ENCODE assay signal across 22 mouse cellular contexts in genomic region chr4:106144351-106145116, GRCm38 (mm10).
DNase-seq lines count a peak whose midpoint lies in the region; ATAC-seq and TF ChIP-seq lines count a peak whose summit lies in the region.
"Had no signal": no experiment of that assay in that cellular context is flagged by ENCODE, and none has a peak within 500 bp of the region (broad histone marks: within the 10 kb centered on the region; RNA-seq: fewer than 3 reads in every experiment).

No protein-coding gene starts in this region.

- H3K4me3 ChIP-seq in cerebellum, adult 2 months (replicated peaks; ENCODE audit: insufficient read depth, low read depth, low read length), result no peak overlapping the region
- no peak overlapping the region for H3K4me3 ChIP-seq in midbrain, embryonic 11.5 days (ENCODE audit: low read depth, low read length)
- H3K4me3 ChIP-seq in midbrain, embryonic 10.5 days, result no peak overlapping the region
- H3K4me3 ChIP-seq: forebrain, embryonic 10.5 days; limb, embryonic 15.5 days; lung, embryonic 15.5 days; neural tube, embryonic 13.5 days had no signal

- no peak overlapping the region for H3K4me2 ChIP-seq in midbrain, embryonic 11.5 days
- H3K4me2 ChIP-seq: heart, embryonic 11.5 days; limb, embryonic 15.5 days; lung, embryonic 15.5 days; neural tube, embryonic 13.5 days had no signal

- H3K9ac ChIP-seq in midbrain, embryonic 11.5 days (ENCODE audit: low read length), result no peak overlapping the region
- H3K9ac ChIP-seq: limb, embryonic 15.5 days; lung, embryonic 15.5 days; neural tube, embryonic 13.5 days had no signal

- ATAC-seq in midbrain, embryonic 11.5 days (ENCODE audit: low FRiP score), result no peak
- ATAC-seq: inflammation-experienced regulatory T-cells, adult 6 months; midbrain, embryonic 16.5 days had no signal

- peaks cover 6% of the 10 kb centered on the region; the same call in 1 of the 2 replicates for H3K4me1 ChIP-seq in cerebellum, adult 2 months (ENCODE audit: control insufficient read depth, insufficient read depth, low read length)
- no peaks in the 10 kb centered on the region for H3K4me1 ChIP-seq in midbrain, embryonic 11.5 days (ENCODE audit: control insufficient read depth, insufficient read depth, low read length)
- no peaks in the 10 kb centered on the region for H3K4me1 ChIP-seq in midbrain, embryonic 10.5 days
- H3K4me1 ChIP-seq: lung, embryonic 15.5 days; neural tube, embryonic 13.5 days had no signal

- no peak overlapping the region for H3K27ac ChIP-seq in cerebellum, adult 2 months (ENCODE audit: insufficient read depth, low read length)
- no peak overlapping the region for H3K27ac ChIP-seq in midbrain, embryonic 11.5 days (ENCODE audit: low read depth, low read length)
- H3K27ac ChIP-seq in midbrain, embryonic 10.5 days (replicated peaks), result no peak overlapping the region
- H3K27ac ChIP-seq: forebrain, embryonic 10.5 days; limb, embryonic 15.5 days; lung, embryonic 15.5 days; neural tube, embryonic 13.5 days had no signal

- no peak for TF ChIP-seq CTCF in cerebellum, adult 2 months (IDR thresholded peaks at IDR 0.05; ENCODE audit: borderline replicate concordance, insufficient read depth, low read depth, low read length)

- 69% methylated on average over 7 of the region's 7 CpGs for WGBS in cerebellum, adult 2 months
- WGBS in midbrain, embryonic 11.5 days, result 83% methylated on average over 7 of the region's 7 CpGs
- 83% methylated on average over 7 of the region's 7 CpGs for WGBS in midbrain, embryonic 10.5 days

- H3K9me3 ChIP-seq in midbrain, embryonic 11.5 days (ENCODE audit: control insufficient read depth, low read length), result no peaks in the 10 kb centered on the region
- H3K9me3 ChIP-seq in midbrain, embryonic 10.5 days (replicated peaks), result no peaks in the 10 kb centered on the region
- H3K9me3 ChIP-seq: forebrain, embryonic 10.5 days; limb, embryonic 15.5 days; lung, embryonic 15.5 days; neural tube, embryonic 13.5 days had no signal

- H3K36me3 ChIP-seq in midbrain, embryonic 11.5 days (ENCODE audit: control insufficient read depth, insufficient read depth, low read length), result no peaks in the 10 kb centered on the region
- no peaks in the 10 kb centered on the region for H3K36me3 ChIP-seq in midbrain, embryonic 10.5 days
- H3K36me3 ChIP-seq: forebrain, embryonic 10.5 days; limb, embryonic 15.5 days; lung, embryonic 15.5 days; neural tube, embryonic 13.5 days had no signal

- TF ChIP-seq POLR2A in cerebellum, adult 2 months (IDR thresholded peaks at IDR 0.05; ENCODE audit: borderline replicate concordance, insufficient read depth, low read length), result no peak

- no peaks in the 10 kb centered on the region; the same call in 1 of the 2 replicates for H3K27me3 ChIP-seq in cerebellum, adult 2 months (ENCODE audit: control insufficient read depth, insufficient read depth, low read length)
- H3K27me3 ChIP-seq in midbrain, embryonic 11.5 days (ENCODE audit: control insufficient read depth, insufficient read depth, low read length), result no peaks in the 10 kb centered on the region
- H3K27me3 ChIP-seq in midbrain, embryonic 10.5 days (ENCODE audit: low read depth, poor library complexity, severe bottlenecking), result no peaks in the 10 kb centered on the region
- H3K27me3 ChIP-seq: limb, embryonic 15.5 days; lung, embryonic 15.5 days; neural tube, embryonic 13.5 days had no signal

- DNase-seq in cerebellum, postnatal 10 days, result peak; percentile 59 to 68
- no peak for DNase-seq in cerebellum, adult 2 months
- DNase-seq in kidney, adult 8-10 months, result peak; percentile 15 to 40
- no peak for DNase-seq in kidney, postnatal 14 days
- peak; percentile 8 for DNase-seq in midbrain, embryonic 11.5 days (ENCODE audit: low spot score, missing footprints)
- DNase-seq in midbrain, embryonic 10.5 days (ENCODE audit: low spot score), result no peak
- DNase-seq in c-Kit-positive CD71-positive TER-119-positive erythroid progenitor cells, embryonic 14.5 days (ENCODE audit: low spot score), result no peak
- DNase-seq in spleen, postnatal 36 days (ENCODE audit: low spot score in 2 of 2), result no peak
- DNase-seq: B cell, adult 2 months; cerebellum, adult 9-11 months; heart, postnatal 4 days; kidney, postnatal 4 days; retina, postnatal 1 day; spleen, adult 18-20 months; thymus, postnatal 4 days had no signal

Comparison
In these comparisons a context has a peak if more than half of its experiments do, and no peak if none do; other contexts are left out.
1. DNase-seq: peak in cerebellum, postnatal 10 days (2 of 2), kidney, adult 8-10 months (2 of 2) and midbrain, embryonic 11.5 days (single experiment); none in cerebellum, adult 2 months (0 of 2), kidney, postnatal 14 days (single experiment), midbrain, embryonic 10.5 days (single experiment), c-Kit-positive CD71-positive TER-119-positive erythroid progenitor cells, embryonic 14.5 days (single experiment) and spleen, postnatal 36 days (0 of 2).